Mouse (Mus musculus) layer of hippocampus, adult 8-10 months (tissue): ENCODE measurements around the gene Cdk2ap2. TPM values are rescaled to one million over a fixed set of nuclear protein-coding genes. Genes with fewer than 3 reads are reported as not detected.
"Not testable (repeated sequence)": the region's sequence is repeated elsewhere in the genome, so short reads cannot be mapped to it uniquely, and the experiment has no call there.

Experiments
- DNase-seq, 2 experiments: peaks; one replicate each; pipeline ENCODE4 v3.0.0; 2022; ENCODE audit warnings: low spot score in 2 of 2
- total RNA-seq, 4 experiments: library from RNA; stranded (reverse); gene quantifications; 2 replicates each; pipeline ENCODE4 v1.2.4; 2022

Cdk2ap2 gene
- total RNA-seq, 4 experiments from 2014 or later: 27.6 to 38.9 (median 31.5) TPM

DNA sequence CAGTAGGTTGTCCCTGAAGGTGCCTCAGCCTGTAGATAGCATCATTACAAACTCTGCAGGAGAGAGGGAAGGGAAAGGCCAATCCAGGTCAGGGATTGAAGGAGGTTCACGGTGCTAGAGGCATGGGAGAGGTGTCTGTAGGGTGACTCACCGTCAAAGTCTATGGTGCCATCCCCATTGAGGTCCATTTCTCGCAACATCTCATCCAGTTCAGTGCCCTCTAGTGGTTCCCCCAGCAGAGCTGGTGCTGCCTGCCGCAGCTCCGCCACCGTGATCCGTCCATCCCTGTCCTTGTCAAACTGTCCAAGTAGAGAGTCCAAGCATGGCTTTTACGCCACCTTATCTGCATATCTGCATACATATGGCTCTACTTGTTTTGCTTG is 39.0 kb downstream of the Cdk2ap2 start:
- DNase-seq: not testable (repeated sequence)

GRCm38 (mm10) chr19:4136463-4136862 is 39.5 kb downstream of the Cdk2ap2 start:
- DNase-seq: no peak

DNA sequence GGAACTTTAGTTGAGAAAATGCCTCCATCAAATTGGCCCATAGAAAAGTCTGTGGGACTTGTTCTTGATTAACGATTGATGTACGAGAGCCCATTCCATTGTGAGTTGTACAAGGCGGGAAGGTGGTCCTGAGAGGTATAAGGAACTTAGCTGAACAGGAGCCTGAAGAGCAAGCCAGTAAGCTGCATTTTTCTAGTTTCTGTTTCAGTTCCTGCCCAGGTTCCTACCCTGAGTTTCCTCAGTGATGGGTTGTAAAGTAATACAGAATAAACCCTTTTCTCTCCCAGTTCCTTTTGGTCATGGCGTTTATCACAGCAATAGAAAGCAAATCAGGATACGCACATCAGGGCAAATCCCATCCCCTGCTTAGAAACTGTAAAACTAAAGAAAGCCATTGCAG is 40.9 kb downstream of the Cdk2ap2 start:
- no peak for DNase-seq

DNA sequence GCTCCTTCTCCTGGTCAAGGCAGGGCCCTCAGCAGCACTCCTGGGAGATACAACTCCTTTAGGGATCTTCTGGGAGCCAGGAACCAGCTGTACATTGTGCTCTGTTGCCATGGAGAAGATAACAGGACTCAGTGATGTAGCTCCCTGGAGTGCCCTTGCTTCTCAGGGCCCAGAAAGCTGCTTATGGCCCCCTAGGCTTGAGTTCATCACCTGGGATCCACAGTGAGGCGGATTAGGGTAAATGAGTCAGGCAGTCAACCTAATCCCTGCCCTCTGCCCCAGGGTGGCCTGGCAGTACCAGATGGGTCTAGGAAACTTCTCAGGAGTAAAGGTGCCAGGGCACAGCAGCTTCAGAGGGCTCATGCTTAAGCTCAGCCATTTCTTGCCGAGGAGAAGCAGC is 42.5 kb downstream of the Cdk2ap2 start, which contains the start of gene Gpr152:
TSS of gene Gpr152 (plus strand) at position 342 of the 400 bp plus-strand sequence.
- DNase-seq: no peak

DNA sequence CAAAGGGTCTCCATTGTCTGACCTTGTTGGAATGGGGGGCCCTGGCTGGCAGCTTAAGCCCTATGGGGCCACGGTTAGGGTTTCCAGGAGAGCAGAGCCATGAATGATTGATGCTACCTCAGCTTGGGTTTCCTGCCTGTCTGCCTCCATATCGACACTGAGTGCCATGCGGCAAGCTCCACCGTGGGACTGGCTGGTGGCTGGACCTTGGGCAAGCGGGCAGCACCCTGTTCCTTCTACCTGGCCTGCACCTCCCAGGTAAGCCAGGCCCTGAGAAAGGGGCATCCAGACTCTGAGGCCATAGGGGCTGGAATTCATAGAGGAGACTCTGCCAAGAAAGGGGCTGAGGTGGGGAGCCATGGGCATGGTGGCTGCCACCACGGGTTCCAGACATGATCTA is 43.2 kb downstream of the Cdk2ap2 start:
- no peak for DNase-seq

DNA sequence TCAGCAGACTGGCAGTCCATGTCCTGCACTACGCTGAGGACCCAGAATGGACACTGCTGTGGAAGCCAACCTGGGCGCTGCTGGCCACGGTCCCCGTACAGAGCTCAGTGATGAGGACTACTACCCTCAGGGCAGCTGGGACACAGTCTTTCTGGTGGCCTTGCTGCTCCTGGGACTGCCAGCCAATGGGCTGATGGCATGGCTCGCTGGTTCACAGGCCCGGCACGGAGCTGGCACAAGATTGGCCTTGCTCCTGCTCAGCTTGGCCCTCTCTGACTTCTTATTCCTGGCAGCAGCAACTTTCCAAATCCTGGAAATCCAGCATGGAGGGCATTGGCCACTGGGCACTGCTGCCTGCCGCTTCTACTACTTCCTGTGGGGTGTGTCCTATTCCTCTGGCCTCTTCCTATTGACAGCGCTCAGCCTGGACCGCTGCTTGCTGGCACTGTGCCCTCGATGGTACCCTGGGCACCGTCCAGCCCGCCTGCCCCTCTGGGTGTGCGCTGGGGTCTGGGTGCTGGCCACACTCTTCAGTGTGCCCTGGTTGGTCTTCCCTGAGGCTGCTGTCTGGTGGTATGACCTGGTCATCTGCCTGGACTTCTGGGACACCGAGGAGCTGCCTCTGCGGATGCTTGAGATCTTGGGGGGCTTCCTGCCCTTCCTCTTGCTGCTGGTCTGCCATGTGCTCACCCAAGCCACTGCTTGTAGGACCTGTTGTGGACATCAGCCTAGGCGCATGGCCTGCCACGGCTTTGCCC is 45.6 kb downstream of the Cdk2ap2 start:
- DNase-seq: no peak

- DNase-seq: no peak
Observed at GRCm38 (mm10) chr19:4143759-4144268, 46.8 kb downstream of the Cdk2ap2 start, which contains the start of gene Cabp4. TSS of gene Cabp4 (minus strand) at chr19:4144033.

- no peak for DNase-seq
Observed at GRCm38 (mm10) chr19:4144550-4145498, 47.8 kb downstream of the Cdk2ap2 start.

- no peak for DNase-seq
Observed at GRCm38 (mm10) chr19:4145936-4146335, 49.0 kb downstream of the Cdk2ap2 start.

DNA sequence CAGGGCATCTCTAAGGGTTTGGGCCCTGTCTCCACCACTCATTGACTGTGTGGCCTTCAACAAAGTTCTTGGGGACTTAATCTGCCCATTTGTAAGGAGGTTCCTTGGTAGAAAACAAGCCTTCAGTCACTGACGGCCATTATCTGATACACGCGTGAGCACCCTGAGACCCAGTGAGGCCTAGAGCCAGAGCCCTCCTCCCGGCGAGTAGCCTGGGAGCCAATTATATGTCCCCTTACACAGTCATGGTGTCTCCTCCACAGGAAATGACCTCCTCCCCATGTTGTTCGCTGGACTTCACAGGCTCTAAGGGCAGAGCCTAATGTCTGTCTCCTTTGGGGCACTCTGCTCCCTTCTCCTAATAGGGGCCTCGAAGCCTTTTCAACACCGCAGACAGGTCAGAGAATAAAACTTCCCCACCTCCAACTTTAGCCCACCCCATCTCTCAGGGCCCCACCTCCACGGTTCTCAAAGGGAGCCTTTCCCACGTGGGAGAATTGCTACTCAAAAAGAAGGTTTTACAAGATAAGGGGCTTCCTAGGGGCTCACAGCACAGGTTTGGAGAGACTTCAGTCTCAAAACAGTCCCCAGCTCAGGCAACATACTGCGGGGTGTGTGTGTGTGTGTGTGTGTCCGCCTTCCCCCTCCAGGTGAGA is 49.5 kb downstream of the Cdk2ap2 start:
- DNase-seq: no peak

- no peak for DNase-seq
Observed at GRCm38 (mm10) chr19:4147022-4147405, 50.0 kb downstream of the Cdk2ap2 start.

GRCm38 (mm10) chr19:4147782-4148490 is 51.0 kb downstream of the Cdk2ap2 start:
- DNase-seq: no peak

GRCm38 (mm10) chr19:4148491-4148806 is 51.5 kb downstream of the Cdk2ap2 start, which contains the start of gene Coro1b:
TSS of gene Coro1b (plus strand) at chr19:4148619.
- DNase-seq: peak; percentile 93

Other genes with a start within 250 kb of the Cdk2ap2 start
- gene Chka, start 245.4 kb upstream of the Cdk2ap2 start, total RNA-seq: 100 to 1,000 TPM in 2 of 4 experiments, 10 to 100 TPM in 2; 77.7 to 128 (median 104) TPM
- 10 to 100 TPM; 19.4 to 39.9 (median 30.6) TPM for gene Tcirg1, start 190.0 kb upstream of the Cdk2ap2 start, total RNA-seq
- gene Ndufs8, start 184.4 kb upstream of the Cdk2ap2 start, total RNA-seq: 100 to 1,000 TPM; 114 to 145 (median 126) TPM
- 1 to 10 TPM; 3.5 to 7.6 (median 5.5) TPM for gene Aldh3b1, start 167.4 kb upstream of the Cdk2ap2 start, total RNA-seq
- 10 to 100 TPM; 12.1 to 49.4 (median 31.1) TPM for gene Unc93b1, start 162.0 kb upstream of the Cdk2ap2 start, total RNA-seq
- gene Aldh3b3, start 138.5 kb upstream of the Cdk2ap2 start, total RNA-seq: not detected
- gene Aldh3b2, start 124.9 kb upstream of the Cdk2ap2 start, total RNA-seq: 1 to 10 TPM in 2 of 4 experiments, under 1 TPM in 2; 0.47 to 1.3 (median 0.90) TPM
- 1 to 10 TPM; 1.5 to 2.7 (median 1.7) TPM for gene Acy3, start 110.6 kb upstream of the Cdk2ap2 start, total RNA-seq
- not detected for gene Tbx10, start 104.4 kb upstream of the Cdk2ap2 start, total RNA-seq
- gene Nudt8, start 96.6 kb upstream of the Cdk2ap2 start, total RNA-seq: 1 to 10 TPM; 7.7 to 9.4 (median 8.7) TPM
- 1 to 10 TPM in 3 of 4 experiments, under 1 TPM in 1; 0.86 to 2.4 (median 1.7) TPM for gene Gm49405, start 96.6 kb upstream of the Cdk2ap2 start, total RNA-seq
- gene Doc2g, start 93.9 kb upstream of the Cdk2ap2 start, total RNA-seq: 1 to 10 TPM; 1.6 to 3.5 (median 3.0) TPM
- 100 to 1,000 TPM; 246 to 277 (median 263) TPM for gene Ndufv1, start 84.4 kb upstream of the Cdk2ap2 start, total RNA-seq
- gene Gstp1, start 59.2 kb upstream of the Cdk2ap2 start, total RNA-seq: 100 to 1,000 TPM; 395 to 468 (median 434) TPM
- gene Gstp2, start 51.2 kb upstream of the Cdk2ap2 start, total RNA-seq: 10 to 100 TPM; 44.8 to 75.0 (median 48.9) TPM
- gene Gstp3, start 37.6 kb upstream of the Cdk2ap2 start, total RNA-seq: not detected
- gene Cabp2, start 15.6 kb upstream of the Cdk2ap2 start, total RNA-seq: not detected
- gene Pitpnm1, start 2.8 kb downstream of the Cdk2ap2 start, total RNA-seq: 100 to 1,000 TPM; 180 to 200 (median 193) TPM
- gene Aip, start 28.7 kb downstream of the Cdk2ap2 start, total RNA-seq: 100 to 1,000 TPM; 117 to 127 (median 123) TPM
- gene Gpr152, start 42.6 kb downstream of the Cdk2ap2 start, total RNA-seq: under 1 TPM in 1 of 4 experiments, not detected in 3; 0.07 TPM
- under 1 TPM in 1 of 4 experiments, not detected in 3; 0.68 TPM for gene Cabp4, start 46.9 kb downstream of the Cdk2ap2 start, total RNA-seq
- 10 to 100 TPM; 83.8 to 99.0 (median 98.2) TPM for gene Coro1b, start 51.4 kb downstream of the Cdk2ap2 start, total RNA-seq
- gene Ptprcap, start 56.4 kb downstream of the Cdk2ap2 start, total RNA-seq: 1 to 10 TPM; 1.3 to 4.4 (median 1.6) TPM
- gene Rps6kb2, start 66.2 kb downstream of the Cdk2ap2 start, total RNA-seq: 10 to 100 TPM; 30.1 to 44.3 (median 41.1) TPM
- 10 to 100 TPM in 1 of 4 experiments, 1 to 10 TPM in 3; 6.3 to 10.1 (median 8.9) TPM for gene Carns1, start 78.3 kb downstream of the Cdk2ap2 start, total RNA-seq
- 1 to 10 TPM in 3 of 4 experiments, under 1 TPM in 1; 0.66 to 2.0 (median 1.4) TPM for gene Tbc1d10c, start 94.1 kb downstream of the Cdk2ap2 start, total RNA-seq
- 100 to 1,000 TPM; 255 to 271 (median 266) TPM for gene Ppp1ca, start 94.9 kb downstream of the Cdk2ap2 start, total RNA-seq
- gene Rad9a, start 104.5 kb downstream of the Cdk2ap2 start, total RNA-seq: 10 to 100 TPM in 2 of 4 experiments, 1 to 10 TPM in 2; 8.7 to 11.6 (median 9.7) TPM
- 1 to 10 TPM in 3 of 4 experiments, under 1 TPM in 1; 0.70 to 3.3 (median 1.9) TPM for gene Clcf1, start 117.1 kb downstream of the Cdk2ap2 start, total RNA-seq
- gene AC109138.7, start 117.2 kb downstream of the Cdk2ap2 start, total RNA-seq: not detected
- 10 to 100 TPM; 13.3 to 25.1 (median 18.5) TPM for gene Pold4, start 134.7 kb downstream of the Cdk2ap2 start, total RNA-seq
- 10 to 100 TPM; 64.8 to 79.5 (median 68.0) TPM for gene Ssh3, start 172.0 kb downstream of the Cdk2ap2 start, total RNA-seq
- gene Ankrd13d, start 186.0 kb downstream of the Cdk2ap2 start, total RNA-seq: 10 to 100 TPM; 60.3 to 77.2 (median 67.3) TPM
- gene Grk2, start 209.0 kb downstream of the Cdk2ap2 start, total RNA-seq: 100 to 1,000 TPM; 174 to 191 (median 186) TPM